Mouse (Mus musculus): ENCODE results near the gene Akr1e1. TPM values are rescaled to one million over a fixed set of nuclear protein-coding genes. Genes with fewer than 3 reads are reported as not detected.
"Not testable (repeated sequence)": the region's sequence is repeated elsewhere in the genome, so short reads cannot be mapped to it uniquely, and the experiment has no call there.

Gene Akr1e1
- total RNA-seq (2021) = 10 to 100 TPM; 17.8 to 19.9 TPM
- long read RNA-seq, experiment 1, transcript Akr1e1-201 (10 exons, 3,463 nt) = major isoform, 30 of 37 reads
- long read RNA-seq, experiment 1, partial matches to known transcripts = 6 of 37 reads
- long read RNA-seq, experiment 1, other reads (novel, unspliced or antisense) = 1 of 37 reads
- long read RNA-seq, experiment 2, transcript Akr1e1-201 (10 exons, 3,463 nt) = major isoform, 29 of 30 reads
- long read RNA-seq, experiment 2, partial matches to known transcripts = 1 of 30 reads
- long read RNA-seq, experiment 2, other reads (novel, unspliced or antisense) = 0 of 30 reads

GRCm38 (mm10) chr13:4608961-4609409 is at the start of gene Akr1e1:
TSS of gene Akr1e1 (minus strand) at chr13:4609174.
- peak; percentile 91 to 96 for DNase-seq (ENCODE audit: low spot score in 2 of 2)
- intact Hi-C loops (cut with DNase I) = no loop called here

- DNase-seq (ENCODE audit: low spot score in 2 of 2) = no peak
- intact Hi-C loops (cut with DNase I) = no loop called here
Measured at GRCm38 (mm10) chr13:4658346-4658745, 49.4 kb upstream of the Akr1e1 start.

GRCm38 (mm10) chr13:4656277-4657146 is 47.5 kb upstream of the Akr1e1 start:
- DNase-seq (ENCODE audit: low spot score in 2 of 2) = no peak
- intact Hi-C loops (cut with DNase I) = no loop called here

- intact Hi-C loops (cut with DNase I) = no loop called here
- no peak for DNase-seq (ENCODE audit: low spot score in 2 of 2)
Measured at GRCm38 (mm10) chr13:4650190-4650589, 41.2 kb upstream of the Akr1e1 start.

GRCm38 (mm10) chr13:4645248-4645647 is 36.3 kb upstream of the Akr1e1 start:
- no peak for DNase-seq (ENCODE audit: low spot score in 2 of 2)
- intact Hi-C loops (cut with DNase I) = no loop called here

- peak; percentile 52 to 68 for DNase-seq (ENCODE audit: low spot score in 2 of 2)
- intact Hi-C loops (cut with DNase I) = loop anchor here (5.0 kb wide), 2 partner anchors 484 to 599 kb away; no protein-coding TSS in a partner anchor
Measured at GRCm38 (mm10) chr13:4610902-4611301, 1.9 kb upstream of the Akr1e1 start.

- intact Hi-C loops (cut with DNase I) = no loop called here
- no peak for DNase-seq (ENCODE audit: low spot score in 2 of 2)
Measured at GRCm38 (mm10) chr13:4608530-4608929, 444 bp downstream of the Akr1e1 start.

GRCm38 (mm10) chr13:4606821-4607220 is 2.2 kb downstream of the Akr1e1 start:
- intact Hi-C loops (cut with DNase I) = no loop called here
- DNase-seq (ENCODE audit: low spot score in 2 of 2) = no peak

GRCm38 (mm10) chr13:4603431-4603830 is 5.5 kb downstream of the Akr1e1 start:
- DNase-seq (ENCODE audit: low spot score in 2 of 2); intact Hi-C loops (cut with DNase I): not testable (repeated sequence)

- DNase-seq (ENCODE audit: low spot score in 2 of 2) = no peak
- intact Hi-C loops (cut with DNase I) = no loop called here
Measured at GRCm38 (mm10) chr13:4576921-4577320, 32.1 kb downstream of the Akr1e1 start.

GRCm38 (mm10) chr13:4573871-4574270 is 35.1 kb downstream of the Akr1e1 start, which contains the start of gene Akr1c21:
TSS of gene Akr1c21 (plus strand) at chr13:4574075.
- intact Hi-C loops (cut with DNase I) = no loop called here
- DNase-seq (ENCODE audit: low spot score in 2 of 2) = no peak

GRCm38 (mm10) chr13:4565996-4566395 is 43.0 kb downstream of the Akr1e1 start:
- intact Hi-C loops (cut with DNase I) = no loop called here
- DNase-seq (ENCODE audit: low spot score in 2 of 2) = no peak

- no peak for DNase-seq (ENCODE audit: low spot score in 2 of 2)
- intact Hi-C loops (cut with DNase I) = no loop called here
Measured at GRCm38 (mm10) chr13:4560500-4560899, 48.5 kb downstream of the Akr1e1 start.

- DNase-seq (ENCODE audit: low spot score in 2 of 2) = no peak
- intact Hi-C loops (cut with DNase I) = no loop called here
Measured at GRCm38 (mm10) chr13:4559143-4559542, 49.8 kb downstream of the Akr1e1 start.

Other genes starting within 250 kb of the Akr1e1 start
- gene Akr1c6, start 174.9 kb downstream of the Akr1e1 start, total RNA-seq (2021) = not detected
- not detected for gene Akr1c20, start 85.8 kb downstream of the Akr1e1 start, total RNA-seq (2021)
- not detected for gene Akr1c21, start 35.1 kb downstream of the Akr1e1 start, total RNA-seq (2021)